In genomic region chr17:47762518-47763340, GRCm38 (mm10) we compare ENCODE assay signal across 8 mouse cellular contexts. TPM values are rescaled to one million over a fixed set of nuclear protein-coding genes. Genes with fewer than 3 reads are reported as not detected.
DNase-seq lines count a peak whose midpoint lies in the region; ATAC-seq and TF ChIP-seq lines count a peak whose summit lies in the region.

No protein-coding gene starts in this region.

- H3K4me1 ChIP-seq in neural tube, embryonic 12.5 days = peaks cover 14% of the 10 kb centered on the region
- H3K4me1 ChIP-seq in forebrain, embryonic 14.5 days (ENCODE audit: control insufficient read depth, insufficient read depth, low read length) = peaks cover 13% of the 10 kb centered on the region; the same call in 1 of the 2 replicates
- peaks cover 36% of the 10 kb centered on the region for H3K4me1 ChIP-seq in heart, postnatal 0 days (ENCODE audit: control insufficient read depth, insufficient read depth)
- peaks cover 19% of the 10 kb centered on the region for H3K4me1 ChIP-seq in liver, embryonic 16.5 days (ENCODE audit: control insufficient read depth, low read depth, low read length)

- no peak overlapping the region for H3K27ac ChIP-seq in neural tube, embryonic 12.5 days
- H3K27ac ChIP-seq in forebrain, embryonic 14.5 days (ENCODE audit: low read depth, low read length) = peak overlapping the region; percentile 71
- H3K27ac ChIP-seq in heart, postnatal 0 days (ENCODE audit: low read depth) = peak overlapping the region; percentile 88
- H3K27ac ChIP-seq in liver, embryonic 16.5 days (ENCODE audit: low read length) = peak overlapping the region; percentile 41; the same call in 1 of the 2 replicates

- no peak overlapping the region; the same call in 1 of the 2 replicates for H3K9ac ChIP-seq in neural tube, embryonic 12.5 days
- peak overlapping the region; percentile 37; the same call in 1 of the 2 replicates for H3K9ac ChIP-seq in forebrain, embryonic 14.5 days (ENCODE audit: low read length)
- H3K9ac ChIP-seq in heart, postnatal 0 days (replicated peaks; ENCODE audit: low read depth, low read length) = 0 out of 2 replicates have a peak overlapping the region, but pooled peaks have one; percentile 28
- no peak overlapping the region for H3K9ac ChIP-seq in liver, embryonic 16.5 days (ENCODE audit: low read depth, low read length)

- peak; percentile 61; the same call in 1 of the 2 replicates for ATAC-seq in neural tube, embryonic 12.5 days (ENCODE audit: low FRiP score, low read depth)
- peak; percentile 96 for ATAC-seq in forebrain, embryonic 14.5 days
- ATAC-seq in heart, postnatal 0 days (ENCODE audit: insufficient read depth, low read depth) = peak; percentile 89
- peak; percentile 55; the same call in 1 of the 2 replicates for ATAC-seq in liver, embryonic 16.5 days (ENCODE audit: low read depth)

- no peak overlapping the region for H3K4me3 ChIP-seq in neural tube, embryonic 12.5 days
- no peak overlapping the region for H3K4me3 ChIP-seq in forebrain, embryonic 14.5 days (ENCODE audit: low read depth, low read length)
- no peak overlapping the region for H3K4me3 ChIP-seq in heart, postnatal 0 days (ENCODE audit: low read depth, low read length)
- no peak overlapping the region for H3K4me3 ChIP-seq in liver, embryonic 16.5 days (ENCODE audit: low read depth, low read length)

- H3K27me3 ChIP-seq in neural tube, embryonic 12.5 days (replicated peaks) = no peaks in the 10 kb centered on the region; the same call in 1 of the 2 replicates
- no peaks in the 10 kb centered on the region for H3K27me3 ChIP-seq in forebrain, embryonic 14.5 days (replicated peaks; ENCODE audit: control insufficient read depth, insufficient read depth, low read length)
- no peaks in the 10 kb centered on the region for H3K27me3 ChIP-seq in heart, postnatal 0 days (ENCODE audit: control insufficient read depth, insufficient read depth, low read length)
- H3K27me3 ChIP-seq in liver, embryonic 16.5 days (ENCODE audit: control insufficient read depth, insufficient read depth, low read depth, low read length) = no peaks in the 10 kb centered on the region

- H3K4me2 ChIP-seq in neural tube, embryonic 12.5 days (replicated peaks) = no peak overlapping the region
- H3K4me2 ChIP-seq in forebrain, embryonic 14.5 days (ENCODE audit: low read length) = no peak overlapping the region
- no peak overlapping the region for H3K4me2 ChIP-seq in heart, postnatal 0 days (ENCODE audit: low read depth, low read length)
- H3K4me2 ChIP-seq in liver, embryonic 16.5 days (ENCODE audit: low read depth, low read length) = no peak overlapping the region

- no peak for DNase-seq in neural tube, embryonic 10.5 days (ENCODE audit: extremely low spot score, low spot score)
- DNase-seq in forebrain, embryonic 14.5 days (ENCODE audit: low spot score) = peak; percentile 89
- DNase-seq in heart, postnatal 0 days (ENCODE audit: low spot score) = peak; percentile 86
- peak; percentile 70 to 76 for DNase-seq in kidney, postnatal 4 days
- peak; percentile 19 for DNase-seq in retina, postnatal 7 days (ENCODE audit: low read depth, low spot score)
- no peak for DNase-seq in embryo, embryonic 10.5 days (ENCODE audit: low spot score)

- TF ChIP-seq EP300 in heart, postnatal 0 days (IDR thresholded peaks at IDR 0.05; ENCODE audit: low read depth) = 0 out of 2 replicates have a peak, but pooled peaks have one; percentile 36

- H3K9me3 ChIP-seq in neural tube, embryonic 12.5 days = no peaks in the 10 kb centered on the region
- no peaks in the 10 kb centered on the region for H3K9me3 ChIP-seq in forebrain, embryonic 14.5 days (replicated peaks; ENCODE audit: control insufficient read depth, low read length)
- no peaks in the 10 kb centered on the region for H3K9me3 ChIP-seq in heart, postnatal 0 days (replicated peaks; ENCODE audit: control insufficient read depth, low read length)
- H3K9me3 ChIP-seq in liver, embryonic 16.5 days (replicated peaks; ENCODE audit: control insufficient read depth, low read length) = no peaks in the 10 kb centered on the region

- 75% methylated on average over 13 of the region's 13 CpGs for WGBS in neural tube, embryonic 12.5 days
- WGBS in forebrain, embryonic 14.5 days = 57% methylated on average over 13 of the region's 13 CpGs
- 31% methylated on average over 13 of the region's 13 CpGs for WGBS in heart, postnatal 0 days
- 68% methylated on average over 13 of the region's 13 CpGs for WGBS in liver, embryonic 16.5 days (ENCODE audit: insufficient replicate concordance)

- no peaks in the 10 kb centered on the region for H3K36me3 ChIP-seq in neural tube, embryonic 12.5 days
- H3K36me3 ChIP-seq in forebrain, embryonic 14.5 days (ENCODE audit: control insufficient read depth, insufficient read depth, low read length) = no peaks in the 10 kb centered on the region
- 0 out of 2 replicates have a peak, but pooled peaks cover 4% of the 10 kb centered on the region for H3K36me3 ChIP-seq in heart, postnatal 0 days (replicated peaks; ENCODE audit: control insufficient read depth, insufficient read depth, low read length)
- no peaks in the 10 kb centered on the region for H3K36me3 ChIP-seq in liver, embryonic 16.5 days (ENCODE audit: control insufficient read depth, insufficient read depth)

- no peak for TF ChIP-seq CTCF in heart, postnatal 0 days (IDR thresholded peaks at IDR 0.05; ENCODE audit: low read depth)

RNA-seq across cellular contexts. Expression of gene Tfeb, which starts 25.9 kb away (rescaled TPM):
- 3.8 and 4.5 TPM in 2 replicates for polyA plus RNA-seq in neural tube, embryonic 12.5 days (2016; fragmentation: Nextera tagmentation; extraction: Ambion mirVana)
- 2.2 and 2.4 TPM in 2 replicates for polyA plus RNA-seq in forebrain, embryonic 14.5 days (2014; fragmentation: Nextera tagmentation; extraction: Ambion mirVana)
- total RNA-seq in heart, postnatal 0 days (2014; rRNA removed; ENCODE audit: low replicate concordance) = 42.4 and 57.5 TPM in 2 replicates
- polyA plus RNA-seq in heart, postnatal 0 days (2015; fragmentation: Nextera tagmentation; extraction: Ambion mirVana) = 26.9 and 27.9 TPM in 2 replicates
- 5.5 and 5.9 TPM in 2 replicates for polyA plus RNA-seq in liver, embryonic 16.5 days (2015; fragmentation: Nextera tagmentation; extraction: Ambion mirVana)

RNA-seq across cellular contexts. Expression of gene Pgc, which starts 36.1 kb away (rescaled TPM):
- polyA plus RNA-seq in neural tube, embryonic 12.5 days (2016; fragmentation: Nextera tagmentation; extraction: Ambion mirVana) = not detected in 2 replicates
- not detected in 2 replicates for polyA plus RNA-seq in forebrain, embryonic 14.5 days (2014; fragmentation: Nextera tagmentation; extraction: Ambion mirVana)
- 0.35 TPM in 1 of 2 replicates, not detected in the other for total RNA-seq in heart, postnatal 0 days (2014; rRNA removed; ENCODE audit: low replicate concordance)
- polyA plus RNA-seq in heart, postnatal 0 days (2015; fragmentation: Nextera tagmentation; extraction: Ambion mirVana) = not detected in 2 replicates
- polyA plus RNA-seq in liver, embryonic 16.5 days (2015; fragmentation: Nextera tagmentation; extraction: Ambion mirVana) = not detected in 2 replicates

Comparison
In these comparisons a context has a peak if more than half of its experiments do, and no peak if none do; other contexts are left out.
1. H3K9ac ChIP-seq: peak in forebrain, embryonic 14.5 days (single experiment) and heart, postnatal 0 days (single experiment); none in neural tube, embryonic 12.5 days (single experiment) and liver, embryonic 16.5 days (single experiment).
2. DNase-seq: peak in forebrain, embryonic 14.5 days (single experiment), heart, postnatal 0 days (single experiment), kidney, postnatal 4 days (2 of 2) and retina, postnatal 7 days (single experiment); none in neural tube, embryonic 10.5 days (single experiment) and embryo, embryonic 10.5 days (single experiment).
3. Peak in every context shown above with its lines, with median percentiles within 50 percentile points of each other: ATAC-seq.